Mouse (Mus musculus) G1E (cell line): ENCODE data around the gene Znrd1as.

Experiments
- CTCF ChIP-seq: IDR thresholded peaks from 2 replicates; pipeline ENCODE4 v1.5.1; 2012; ENCODE audit warnings: low read depth, low read length, inconsistent platforms, mixed read lengths
- GATA1 ChIP-seq: IDR thresholded peaks from 2 replicates; pipeline ENCODE4 v1.6.1; 2012; ENCODE audit warnings: borderline replicate concordance, low read length, inconsistent platforms, mixed read lengths
- POLR2AphosphoS5 ChIP-seq: IDR thresholded peaks from 2 replicates; pipeline ENCODE4 v1.6.1; 2012; ENCODE audit warnings: low read depth, low read length, inconsistent platforms; ENCODE audit not compliant: insufficient replicate concordance
- TAL1 ChIP-seq: conservative IDR thresholded peaks from 2 replicates; pipeline ENCODE4 v1.6.1; 2012; ENCODE audit warnings: low read depth, low read length, inconsistent platforms, mixed read lengths

DNA sequence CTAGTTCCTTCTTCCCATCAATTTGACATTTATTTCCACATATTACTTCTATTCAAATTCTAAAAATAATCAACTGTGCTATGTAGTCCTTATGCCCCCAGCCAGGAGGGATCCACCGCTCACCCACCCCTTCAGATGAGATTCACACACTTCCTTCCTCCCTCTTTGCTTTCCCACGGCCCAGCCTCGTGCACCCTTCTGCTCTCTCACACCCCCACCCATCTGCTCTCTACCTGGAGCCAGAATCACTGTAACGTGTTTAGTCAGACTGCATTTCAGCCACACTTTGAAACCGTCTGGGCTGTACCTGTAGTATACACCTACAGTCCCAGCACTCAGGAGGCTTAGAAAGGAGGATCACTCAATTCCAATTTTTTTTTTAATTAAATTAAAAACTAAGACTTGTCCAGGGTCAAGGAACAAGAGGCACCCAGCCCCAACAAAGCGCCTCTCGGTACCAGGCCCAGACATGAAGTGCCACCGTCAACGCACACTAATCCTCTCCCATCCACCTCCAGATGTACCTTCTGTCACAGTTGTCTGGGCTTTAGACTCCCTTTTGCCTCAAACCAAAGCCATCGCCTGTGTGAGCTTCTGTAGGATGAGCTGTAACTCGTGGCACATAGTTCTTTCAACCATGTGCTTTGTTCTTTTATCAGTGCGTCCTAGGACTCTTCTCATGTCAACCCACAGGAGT is 29.0 kb upstream of the Znrd1as start:
- TF ChIP-seq CTCF (no peak), POLR2AphosphoS5 (no peak), TAL1 (no peak), GATA1 (no peak)
